Mouse (Mus musculus): ENCODE measurements around the gene Pigg.
"Not testable (repeated sequence)": the region's sequence is repeated elsewhere in the genome, so short reads cannot be mapped to it uniquely, and the experiment has no call there.

The Pigg gene

GRCm38 (mm10) chr5:108312224-108313064 is at the start of gene Pigg:
Pigg (plus strand) TSS chr5:108312609.
- peak; percentile 96 for DNase-seq

GRCm38 (mm10) chr5:108262722-108263121 is 49.7 kb upstream of the Pigg start:
- peak; percentile 25 for DNase-seq

DNA sequence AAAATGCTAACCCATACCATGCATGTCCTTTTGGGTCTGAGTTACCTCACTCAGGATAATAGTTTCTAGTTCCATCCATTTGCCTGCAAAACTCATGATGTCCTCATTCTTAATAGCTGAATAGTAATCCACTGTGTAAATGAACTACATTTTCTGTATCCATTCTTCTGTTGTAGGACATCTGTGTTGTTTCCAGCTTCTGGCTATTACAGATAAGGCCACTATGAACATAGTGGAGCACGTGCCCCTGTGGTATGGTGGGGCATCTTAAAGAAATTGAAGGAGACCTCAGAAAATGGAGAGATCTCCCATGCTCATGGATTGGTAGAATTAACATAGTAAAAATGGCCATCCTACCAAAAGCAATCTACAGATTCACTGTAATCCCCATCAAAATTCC is 48.6 kb upstream of the Pigg start:
- not testable (repeated sequence) for DNase-seq

DNA sequence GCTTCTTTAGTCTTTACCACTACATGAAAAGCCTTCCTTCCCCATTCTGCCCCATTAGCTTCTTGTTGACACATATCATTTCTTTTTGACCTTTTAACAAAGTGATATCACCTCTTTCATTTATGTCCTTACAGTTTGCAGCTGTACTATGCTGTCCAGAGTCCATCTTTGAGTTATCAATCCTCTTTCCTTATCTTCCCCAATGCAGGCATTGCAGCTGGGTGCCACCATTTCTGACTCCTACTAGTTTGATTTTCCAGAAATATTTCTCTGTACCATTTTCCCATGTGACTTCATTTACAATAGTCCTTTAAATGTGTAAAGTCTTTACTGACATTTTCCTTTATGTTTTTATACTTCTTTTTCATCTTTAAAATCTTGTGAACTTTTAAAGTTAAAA is 45.4 kb upstream of the Pigg start:
- no peak for DNase-seq

GRCm38 (mm10) chr5:108268127-108269062 is 44.0 kb upstream of the Pigg start, which contains the start of gene Dr1:
Dr1 (plus strand) TSS chr5:108268897.
- DNase-seq = peak; percentile 91

DNA sequence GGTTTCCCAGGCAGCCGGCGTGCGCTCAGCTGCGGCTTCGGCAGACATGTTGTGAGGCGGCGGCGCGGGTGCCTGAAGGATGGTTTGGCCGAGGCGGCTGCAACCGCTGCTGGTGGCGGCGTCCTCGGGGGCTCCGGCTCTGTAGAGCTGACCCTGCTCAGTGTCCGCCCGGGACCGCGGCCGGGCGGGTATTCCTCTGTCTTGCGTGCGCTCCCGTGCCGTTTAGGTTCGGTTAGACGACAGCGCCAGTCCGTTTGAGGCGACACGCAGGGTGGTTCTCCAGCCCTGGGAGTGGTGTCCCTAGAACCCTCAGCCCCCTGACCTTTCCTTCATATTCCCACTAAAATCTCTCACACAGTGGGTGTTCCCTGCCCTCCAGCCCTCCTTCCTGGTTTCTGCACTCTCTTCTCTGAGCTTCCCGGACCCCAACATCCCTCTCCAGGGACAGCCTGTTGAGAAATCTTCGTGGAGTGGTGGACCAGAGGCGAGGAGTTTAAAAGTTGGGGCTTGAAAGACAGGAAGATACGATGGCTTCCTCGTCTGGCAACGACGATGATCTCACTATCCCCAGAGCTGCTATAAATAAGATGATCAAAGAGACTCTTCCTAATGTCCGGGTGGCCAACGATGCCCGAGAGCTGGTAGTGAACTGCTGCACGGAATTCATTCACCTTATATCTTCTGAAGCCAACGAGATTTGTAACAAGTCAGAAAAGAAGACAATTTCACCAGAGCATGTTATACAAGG is 43.2 kb upstream of the Pigg start:
- DNase-seq = no peak

GRCm38 (mm10) chr5:108269811-108270151 is 42.6 kb upstream of the Pigg start:
- no peak for DNase-seq

DNA sequence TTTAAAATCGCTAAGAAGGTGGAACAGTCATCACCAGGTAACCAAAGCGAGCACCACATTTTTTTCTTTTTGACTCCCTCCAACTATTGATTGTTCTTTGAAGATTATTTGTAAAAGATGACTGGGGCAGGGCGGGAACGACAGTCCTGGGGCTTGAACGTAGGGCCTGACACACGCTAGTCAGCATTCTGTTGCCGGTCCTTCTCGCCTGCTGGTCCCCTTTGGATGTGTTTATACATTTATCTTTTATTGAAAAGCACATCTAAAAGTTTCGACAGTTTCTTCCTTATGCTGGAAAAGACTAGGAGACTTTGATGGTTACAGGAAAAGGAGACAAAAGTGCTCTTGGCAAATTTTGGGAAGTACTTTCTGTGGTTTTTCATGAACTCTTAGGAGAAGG is 42.0 kb upstream of the Pigg start:
- no peak for DNase-seq

DNA sequence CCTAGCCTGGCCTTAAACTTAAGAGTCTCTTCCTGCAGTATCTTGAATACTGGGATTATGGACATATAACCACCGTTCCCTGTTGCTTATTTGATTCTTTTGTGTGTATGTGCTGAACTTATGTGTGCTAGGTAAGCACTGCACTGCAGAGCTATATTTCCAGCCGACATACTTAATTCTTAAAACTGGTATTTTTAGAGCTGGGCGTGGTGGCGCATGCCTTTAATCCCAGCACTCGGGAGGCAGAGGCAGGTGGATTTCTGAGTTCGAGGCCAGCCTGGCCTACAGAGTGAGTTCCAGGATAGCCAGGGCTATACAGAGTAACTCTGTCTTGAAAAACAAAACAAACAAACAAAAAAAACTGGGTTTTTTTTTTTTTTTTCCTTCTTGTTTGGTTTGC is 41.1 kb upstream of the Pigg start:
- DNase-seq = not testable (repeated sequence)

DNA sequence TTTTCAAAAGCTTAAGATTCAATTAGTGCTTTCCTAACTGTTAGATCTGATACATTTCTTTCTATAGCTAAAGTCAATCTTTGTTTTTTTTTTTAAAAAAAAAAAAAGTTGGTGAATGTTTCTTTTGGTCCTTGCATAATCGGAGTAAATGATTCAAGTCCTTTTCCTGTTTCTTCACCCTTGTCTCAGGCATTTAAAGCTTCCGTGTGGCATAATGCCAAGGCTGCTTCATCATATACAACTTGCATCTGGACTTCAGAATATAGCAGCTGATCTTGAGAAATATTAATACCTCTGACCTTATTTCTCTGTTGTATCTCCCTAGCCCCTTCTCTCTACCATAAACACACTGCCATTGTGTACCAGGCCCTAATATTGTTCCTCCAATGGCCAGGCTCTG is 25.5 kb upstream of the Pigg start:
- DNase-seq = no peak

DNA sequence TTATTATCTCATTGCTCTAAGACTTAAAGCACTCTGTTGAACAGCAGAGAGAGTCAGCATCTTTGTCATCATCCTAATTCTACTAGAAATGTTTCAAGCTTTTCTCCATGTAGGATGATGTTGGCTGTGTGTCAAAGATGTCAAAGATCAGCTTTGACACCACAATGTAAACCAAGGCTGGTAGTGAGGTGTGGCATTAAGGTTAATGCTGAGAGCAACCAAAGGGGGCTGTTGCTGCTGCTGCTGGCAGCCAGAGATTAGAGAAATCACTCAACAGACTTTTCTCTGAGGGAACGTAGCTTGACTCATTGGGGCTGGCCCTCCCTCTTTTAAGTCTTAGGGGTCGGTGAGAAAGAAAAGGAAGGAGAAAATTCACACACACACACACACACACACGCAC is 10.8 kb upstream of the Pigg start:
- DNase-seq = no peak

DNA sequence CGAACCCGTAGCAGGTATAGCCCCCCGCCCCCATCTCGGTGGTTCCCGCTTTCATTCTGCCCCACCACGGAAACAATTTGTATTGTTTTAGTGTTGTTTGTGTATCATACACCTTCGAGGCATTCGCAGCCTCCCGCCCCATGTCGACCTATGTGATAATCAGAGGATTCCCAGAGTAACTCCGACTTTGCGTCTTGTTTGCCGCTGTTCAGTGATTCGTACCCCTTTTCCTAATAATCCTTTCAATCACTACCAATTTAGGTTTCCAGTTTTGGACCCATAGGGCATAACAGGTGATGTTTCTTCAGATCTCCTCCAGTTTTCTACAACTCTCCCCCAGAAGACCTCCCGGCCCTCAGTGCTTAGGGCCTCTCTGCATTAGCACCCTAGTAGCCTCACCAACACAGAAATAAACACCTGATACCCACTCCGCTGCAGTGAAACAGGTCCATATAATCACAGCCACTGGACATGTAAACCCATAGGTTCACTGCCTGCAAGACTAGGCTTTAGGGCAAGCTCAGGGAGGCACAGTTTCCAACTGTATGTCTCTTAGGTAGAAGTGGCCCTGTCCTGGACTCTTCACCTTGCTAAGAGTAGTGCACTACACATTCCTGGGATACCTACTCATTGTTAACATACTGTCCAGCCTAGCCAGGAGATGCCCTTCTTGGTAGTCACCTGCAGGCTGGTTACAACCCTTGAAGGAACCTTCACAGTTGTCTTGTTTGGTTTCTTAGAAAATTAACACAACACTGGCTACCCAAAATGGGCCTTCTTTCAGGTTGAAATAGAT is 854 bp downstream of the Pigg start:
- DNase-seq = no peak

DNA sequence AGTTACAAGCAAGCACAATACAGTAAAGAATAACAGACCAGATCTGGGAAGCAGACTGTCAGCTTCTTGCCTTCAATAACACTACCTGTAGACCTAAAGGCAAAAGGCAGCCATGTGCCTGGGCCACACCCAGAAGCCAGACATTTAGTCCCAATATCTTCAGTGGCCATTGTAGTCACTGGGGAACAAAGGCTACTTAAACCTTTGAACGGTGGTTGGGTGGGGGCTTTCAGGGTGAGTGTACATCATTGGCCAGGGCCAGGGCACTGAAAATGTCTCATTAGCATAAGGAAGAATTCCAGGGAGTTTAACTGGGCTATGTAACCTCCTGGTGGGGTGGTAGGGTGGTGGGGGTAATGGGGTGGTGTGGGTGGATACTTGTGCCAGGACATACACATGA is 18.6 kb downstream of the Pigg start:
- no peak for DNase-seq

DNA sequence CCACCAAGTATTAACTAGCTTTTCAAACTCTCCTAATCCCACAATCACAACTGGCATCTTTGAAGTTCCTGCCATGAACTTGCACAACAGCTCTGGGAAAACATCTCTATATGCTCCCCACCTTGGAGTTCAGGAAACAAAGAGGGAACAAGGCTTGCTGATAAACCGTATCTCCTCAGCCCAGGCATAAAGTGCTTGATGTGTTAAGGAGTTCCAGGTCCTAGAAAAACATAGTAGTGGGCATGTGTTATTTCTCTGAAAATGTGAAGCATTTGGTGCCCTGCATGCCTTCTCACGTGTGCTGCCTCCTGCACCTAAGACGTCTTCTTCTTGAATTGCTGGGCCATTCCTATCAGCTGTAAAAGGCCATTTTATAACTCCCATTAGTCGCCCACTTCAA is 25.0 kb downstream of the Pigg start:
- no peak for DNase-seq

DNA sequence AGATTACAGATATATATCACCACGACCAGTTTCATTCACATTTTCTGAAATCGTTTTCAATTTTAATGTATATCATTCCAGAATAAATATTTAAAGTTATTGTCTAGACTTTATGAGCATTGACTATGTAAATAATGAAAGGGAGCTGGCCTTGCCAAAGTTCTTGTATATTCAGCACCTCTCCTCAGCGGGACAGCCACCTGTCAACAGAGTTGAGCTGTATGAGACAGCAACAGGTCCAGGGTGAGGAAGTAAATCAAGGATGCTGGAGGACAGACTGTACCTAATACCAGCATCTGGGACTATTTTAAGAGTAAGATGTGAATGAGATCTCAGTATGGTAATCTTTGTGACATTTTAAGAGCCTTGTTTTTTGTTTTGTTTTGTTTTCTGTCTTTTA is 25.6 kb downstream of the Pigg start:
- DNase-seq = no peak

DNA sequence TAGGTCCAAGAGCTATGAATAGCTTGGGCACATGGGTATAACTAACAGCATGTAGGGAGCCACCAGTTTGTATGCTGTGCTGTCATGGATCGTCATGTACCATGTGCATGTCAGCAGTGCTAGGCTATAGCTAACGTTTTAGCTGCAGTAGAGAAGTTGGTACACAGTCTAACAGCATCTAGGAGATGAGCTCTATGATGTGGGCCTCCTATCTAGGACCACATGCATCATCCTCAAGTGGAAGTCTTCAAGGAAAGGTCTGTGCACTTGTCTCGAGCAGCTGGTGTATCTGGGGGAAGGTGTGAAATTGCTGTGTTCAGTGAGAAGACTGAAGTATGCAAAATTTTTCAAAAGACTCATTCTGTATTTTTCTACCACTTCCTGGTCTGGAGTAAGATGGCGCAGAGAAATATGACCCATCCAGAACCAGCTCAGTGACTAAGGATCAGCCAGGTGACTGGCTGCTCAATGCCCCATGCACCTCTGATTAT is 31.3 kb downstream of the Pigg start:
- DNase-seq = peak; percentile 35

GRCm38 (mm10) chr5:108345313-108346071 is 33.1 kb downstream of the Pigg start:
- no peak for DNase-seq

GRCm38 (mm10) chr5:108347843-108348242 is 35.4 kb downstream of the Pigg start:
- no peak for DNase-seq

DNA sequence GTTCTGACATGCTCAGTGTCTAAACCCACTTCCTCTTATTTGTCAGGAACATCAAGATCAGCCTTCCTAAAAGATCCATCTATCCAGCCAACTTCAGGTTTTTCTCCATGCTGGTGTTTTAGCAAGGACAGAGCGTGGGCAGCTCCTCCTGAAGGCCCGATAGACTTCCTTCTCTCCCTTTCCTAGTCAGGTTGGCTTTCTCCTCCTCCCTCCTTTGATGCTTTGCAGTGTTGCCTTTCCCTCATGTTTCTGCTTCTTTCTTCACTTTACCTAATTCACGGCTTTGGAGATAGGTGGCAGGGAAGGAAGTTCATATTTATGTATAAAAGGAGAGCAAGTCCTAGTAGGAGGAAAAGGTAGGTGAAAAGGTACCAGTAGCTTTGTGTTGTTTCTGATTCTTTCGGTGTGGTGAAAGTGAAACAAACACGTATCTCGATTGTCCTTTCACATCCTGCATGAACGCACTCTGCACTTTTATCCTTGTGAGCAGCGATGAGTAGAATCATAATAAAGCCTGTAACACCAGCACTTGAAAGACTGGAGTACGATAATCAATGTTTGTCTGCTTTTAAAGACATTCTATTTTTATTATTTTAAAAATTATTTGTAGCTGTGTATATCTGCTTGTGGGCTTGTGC is 37.2 kb downstream of the Pigg start:
- no peak for DNase-seq

- no peak for DNase-seq
These were observed 41.6 kb downstream of the Pigg start for GRCm38 (mm10) chr5:108354056-108354455.

DNA sequence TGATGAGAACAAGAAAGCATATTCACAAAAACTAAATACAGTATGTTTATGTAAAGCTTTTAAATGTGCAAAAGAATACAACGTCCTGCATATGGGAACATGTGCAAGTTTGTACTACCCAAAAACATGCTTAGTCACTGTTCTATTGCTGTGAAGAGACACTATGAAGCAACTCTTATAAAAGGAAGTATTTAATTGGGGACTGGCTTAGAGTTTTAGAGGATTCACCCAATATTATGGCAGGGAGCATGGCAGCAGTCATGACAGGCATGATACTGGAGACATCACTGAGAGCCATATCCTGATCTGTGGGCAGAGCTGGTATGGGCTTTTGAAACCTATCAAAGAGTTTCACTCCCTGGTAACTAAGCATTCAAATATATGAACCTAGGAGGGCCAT is 45.5 kb downstream of the Pigg start:
- DNase-seq = no peak
